Mouse (Mus musculus) small intestine, adult 2 months (tissue): Measurements from ENCODE around the gene Clpx.

Source experiments
- CTCF ChIP-seq: fragments of 200-500 bp; IDR thresholded peaks from 2 replicates; pipeline ENCODE4 v1.5.1; 2012; ENCODE audit warnings: low read depth, mild to moderate bottlenecking, control low read depth, inconsistent platforms, low read length, moderate library complexity, mixed read lengths; ENCODE audit not compliant: insufficient replicate concordance, insufficient read length; ENCODE audit errors: extremely low read depth
- POLR2A ChIP-seq: fragments of 200-500 bp; IDR thresholded peaks from 2 replicates; pipeline ENCODE4 v1.6.1; 2012; ENCODE audit warnings: low read depth, mild to moderate bottlenecking, control low read depth, inconsistent platforms, low read length, moderate library complexity

- no peak for TF ChIP-seq POLR2A
- TF ChIP-seq CTCF = no peak
These were observed 62.5 kb downstream of the Clpx start for GRCm38 (mm10) chr9:65356561-65356960.
